Mouse (Mus musculus) kidney, adult 2 months (tissue): ENCODE data around the gene Fzd4. TPM values are rescaled to one million over a fixed set of nuclear protein-coding genes. Genes with fewer than 3 reads are reported as not detected.

Source experiments
- DNase-seq: peaks from one replicate; pipeline ENCODE4 v3.0.0; 2021
- H3K27ac ChIP-seq: fragments of 200-500 bp; 2 replicates; pipeline ENCODE4 v1.5.1; 2012; ENCODE audit warnings: low read depth, low read length, control low read depth, inconsistent platforms; ENCODE audit not compliant: insufficient read depth
- H3K27me3 ChIP-seq: fragments of 200-500 bp; replicated peaks from 2 replicates; pipeline ENCODE4 v1.6.1; 2012; ENCODE audit warnings: mild to moderate bottlenecking, moderate library complexity, low read length, inconsistent platforms; ENCODE audit not compliant: control insufficient read depth, insufficient read depth
- H3K36me3 ChIP-seq: fragments of 200-500 bp; 2 replicates; pipeline ENCODE4 v1.6.1; 2012; ENCODE audit warnings: mild to moderate bottlenecking, moderate library complexity, low read length, inconsistent platforms; ENCODE audit not compliant: control insufficient read depth, insufficient read depth
- H3K4me1 ChIP-seq: fragments of 200-500 bp; 2 replicates; pipeline ENCODE4 v1.6.1; 2011; ENCODE audit warnings: low read length; ENCODE audit not compliant: control insufficient read depth, insufficient read depth
- H3K4me3 ChIP-seq: fragments of 200-500 bp; 2 replicates; pipeline ENCODE4 v1.5.1; 2011; ENCODE audit warnings: mild to moderate bottlenecking, low read depth, low read length, control low read depth; ENCODE audit not compliant: insufficient read depth
- CTCF ChIP-seq: fragments of 200-500 bp; conservative IDR thresholded peaks from 2 replicates; pipeline ENCODE4 v1.5.1; 2011; ENCODE audit warnings: low read depth, mild to moderate bottlenecking, control low read depth, low read length, moderate library complexity, mixed read lengths; ENCODE audit not compliant: insufficient read depth, insufficient read length
- POLR2A ChIP-seq: fragments of 200-500 bp; IDR thresholded peaks from one replicate; pipeline ENCODE4 v1.6.1; 2011; ENCODE audit warnings: low read depth, low read length, control low read depth
- WGBS: fragments of 180-500 bp; shearing (Covaris S2); methylation state at CpG from one replicate; pipeline ENCODE4 v1.1.7; 2018; 5-methylcytosine and 5-hydroxymethylcytosine counted together
- polyA plus RNA-seq: library from polyadenylated mRNA; depleted of rRNA; stranded (reverse); fragments of >200 nt; gene quantifications from 2 replicates; pipeline ENCODE4 v1.2.3, GENCODE M21; 2012

Fzd4 gene
- polyA plus RNA-seq, 1 experiment = 28.7 TPM

DNA sequence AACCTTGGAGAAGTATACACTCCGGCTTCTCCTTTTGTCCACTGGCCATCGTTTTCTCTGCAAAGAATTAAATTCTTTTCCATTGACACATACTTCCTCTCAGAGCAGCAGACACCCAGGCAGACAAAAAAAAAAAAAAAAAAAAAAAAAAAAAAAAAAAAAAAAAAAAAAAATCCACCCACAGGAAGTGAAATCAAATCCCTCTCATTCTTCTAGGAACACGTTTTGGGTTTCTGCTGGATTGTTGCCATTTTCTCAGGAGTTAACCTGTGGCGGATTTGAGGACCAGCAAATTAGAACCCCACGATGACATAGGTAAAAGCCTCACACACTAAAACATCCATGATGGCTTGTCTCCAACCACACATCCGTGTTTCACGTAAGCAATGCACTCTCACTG is 37.1 kb downstream of the Fzd4 start:
- TF ChIP-seq POLR2A (no peak), CTCF (no peak)
- no peaks in the 10 kb centered on the region for H3K27me3 ChIP-seq
- 52% methylated on average over 7 of the region's 7 CpGs for WGBS
- H3K27ac ChIP-seq = no peak overlapping the region
- DNase-seq = no peak
- H3K4me3 ChIP-seq = no peak overlapping the region
- H3K4me1 ChIP-seq = peaks cover 9% of the 10 kb centered on the region; the same call in 1 of the 2 replicates
- H3K36me3 ChIP-seq = no peaks in the 10 kb centered on the region

DNA sequence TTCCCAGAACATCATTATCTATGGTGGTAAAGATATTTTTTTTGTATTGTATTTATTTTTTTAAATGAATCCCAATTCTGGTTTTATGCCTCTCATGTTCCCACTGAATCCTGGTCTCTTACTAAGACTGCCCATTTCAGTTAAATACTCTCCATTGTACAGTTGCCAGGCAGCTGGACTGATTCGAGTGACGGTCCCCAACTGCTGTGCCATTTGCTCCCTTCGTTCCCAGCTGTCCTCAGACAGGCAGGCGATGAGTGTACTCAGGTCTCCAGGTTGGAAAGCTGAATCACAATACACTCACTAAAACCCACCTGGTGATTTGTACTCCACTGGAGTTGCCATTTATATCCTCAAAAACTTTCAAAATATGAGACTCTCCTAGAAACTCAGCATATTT is 38.1 kb downstream of the Fzd4 start:
- DNase-seq = no peak
- peaks cover 4% of the 10 kb centered on the region; the same call in 1 of the 2 replicates for H3K4me1 ChIP-seq
- 84% methylated on average over 4 of the region's 4 CpGs for WGBS
- TF ChIP-seq POLR2A (no peak), CTCF (no peak)
- no peaks in the 10 kb centered on the region for H3K27me3 ChIP-seq
- H3K27ac ChIP-seq = no peak overlapping the region
- H3K4me3 ChIP-seq = no peak overlapping the region
- no peaks in the 10 kb centered on the region for H3K36me3 ChIP-seq

DNA sequence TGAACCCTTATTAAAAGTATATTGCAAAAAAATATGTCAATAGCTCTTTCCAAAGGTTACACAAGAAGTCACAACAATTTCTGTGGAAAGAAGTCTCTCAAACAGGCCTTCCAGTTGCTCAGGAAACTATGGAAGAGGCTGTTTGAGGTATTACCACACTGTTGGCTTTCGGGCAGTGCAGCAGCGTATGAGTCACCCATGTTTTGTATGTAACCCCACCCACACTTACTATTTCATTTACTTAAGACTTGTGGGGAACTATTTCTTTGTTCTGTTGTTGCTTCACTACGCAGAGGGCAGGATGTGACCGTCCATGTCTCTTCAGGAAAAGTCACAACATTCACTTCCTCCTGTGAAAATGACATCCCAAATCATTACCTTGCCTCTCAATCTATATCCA is 41.0 kb downstream of the Fzd4 start:
- H3K4me1 ChIP-seq = peaks cover 3% of the 10 kb centered on the region
- H3K36me3 ChIP-seq = no peaks in the 10 kb centered on the region
- TF ChIP-seq POLR2A (no peak), CTCF (no peak)
- H3K27ac ChIP-seq = no peak overlapping the region
- H3K27me3 ChIP-seq = no peaks in the 10 kb centered on the region
- DNase-seq = no peak
- 75% methylated on average over 4 of the region's 4 CpGs for WGBS
- H3K4me3 ChIP-seq = no peak overlapping the region

DNA sequence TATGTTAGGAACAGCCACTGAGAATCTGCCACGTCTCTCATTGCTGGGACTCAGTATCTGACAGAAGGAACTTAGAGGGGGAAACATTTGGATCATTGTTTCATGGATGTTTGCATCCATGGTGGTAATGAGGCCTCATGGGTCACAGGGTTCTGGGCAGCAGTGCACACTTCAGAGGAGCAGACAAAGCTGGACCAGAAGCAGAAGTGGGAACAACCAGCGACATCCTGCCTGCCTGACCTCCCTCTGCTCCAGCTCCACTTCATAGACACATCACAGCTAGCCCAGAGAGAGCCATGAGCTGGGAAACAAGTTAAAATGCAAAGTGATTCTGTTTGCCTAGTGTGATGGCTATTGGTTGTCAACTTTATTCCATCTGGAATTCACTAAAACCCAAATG is 46.2 kb downstream of the Fzd4 start:
- TF ChIP-seq POLR2A = no peak
- no peak for TF ChIP-seq CTCF
- 78% methylated on average over 2 of the region's 2 CpGs for WGBS

DNA sequence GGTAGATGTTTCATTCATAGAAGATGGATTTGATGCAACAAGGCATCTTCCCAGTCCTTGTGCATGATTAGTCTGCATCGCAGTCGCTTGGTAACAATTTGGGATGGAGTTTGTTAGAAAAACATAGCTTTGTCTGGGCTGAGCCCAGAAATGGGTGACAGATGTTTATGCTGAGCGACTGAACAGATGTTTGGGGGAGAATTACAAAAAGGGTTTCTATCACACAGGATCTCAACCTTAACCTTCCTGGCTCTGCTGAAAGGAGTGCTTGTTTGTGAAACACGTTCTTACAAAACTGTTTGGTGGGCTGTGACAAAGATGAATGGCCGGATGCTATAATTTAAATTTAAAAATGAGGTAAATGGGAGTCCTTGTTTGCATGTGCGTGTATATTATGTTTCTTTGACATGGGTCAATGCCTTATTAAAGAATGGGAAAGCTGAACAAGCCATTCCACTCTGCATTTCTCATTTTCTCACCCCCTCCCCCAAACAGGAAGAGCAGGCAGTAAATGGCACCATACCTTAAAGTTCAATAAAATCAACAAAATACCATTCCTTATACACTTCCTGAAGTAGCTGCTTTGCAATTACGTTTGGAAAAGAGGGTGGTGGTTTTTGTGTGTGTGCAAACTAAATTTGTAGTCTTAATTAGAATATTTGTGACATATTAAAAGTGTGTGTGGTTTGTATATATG is 52.4 kb downstream of the Fzd4 start:
- no peak for DNase-seq
- H3K27me3 ChIP-seq = no peaks in the 10 kb centered on the region
- TF ChIP-seq POLR2A (no peak), CTCF (no peak)
- no peak overlapping the region for H3K4me3 ChIP-seq
- H3K36me3 ChIP-seq = no peaks in the 10 kb centered on the region
- no peak overlapping the region for H3K27ac ChIP-seq
- 40% methylated on average over 7 of the region's 7 CpGs for WGBS
- no peaks in the 10 kb centered on the region for H3K4me1 ChIP-seq

More for the DNA sequence above, 46.2 kb downstream of the Fzd4 start:
- Histone ChIP-seq H3K36me3 (no peaks in the 10 kb centered on the region), H3K27ac (no peak overlapping the region), H3K4me1 (peaks cover 3% of the 10 kb centered on the region), H3K4me3 (no peak overlapping the region), H3K27me3 (no peaks in the 10 kb centered on the region)
- no peak for DNase-seq

DNA sequence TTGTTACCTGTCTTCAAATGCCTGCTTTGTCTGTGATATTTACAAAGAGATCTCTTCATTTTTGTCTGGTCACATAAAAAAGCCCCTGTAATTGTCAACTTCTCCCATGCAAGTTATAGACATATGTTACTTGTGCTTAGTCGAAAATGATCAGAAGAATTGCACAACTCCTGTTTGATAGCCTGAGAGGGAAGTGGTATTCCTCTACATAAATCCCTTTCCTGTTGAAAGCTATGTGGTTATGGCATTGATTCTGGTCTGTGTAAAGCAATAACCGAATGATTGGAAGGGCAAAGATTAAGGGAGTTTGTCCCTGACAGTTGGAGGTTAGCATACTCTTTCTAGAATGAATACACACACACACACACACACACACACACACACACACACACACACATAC is 55.5 kb downstream of the Fzd4 start:
- no peak for DNase-seq
- TF ChIP-seq CTCF (no peak), POLR2A (no peak)
- Histone ChIP-seq H3K4me1 (peaks cover 5% of the 10 kb centered on the region; the same call in 1 of the 2 replicates), H3K27me3 (no peaks in the 10 kb centered on the region), H3K27ac (no peak overlapping the region), H3K36me3 (no peaks in the 10 kb centered on the region), H3K4me3 (no peak overlapping the region)
- 91% methylated on average over 2 of the region's 2 CpGs for WGBS

DNA sequence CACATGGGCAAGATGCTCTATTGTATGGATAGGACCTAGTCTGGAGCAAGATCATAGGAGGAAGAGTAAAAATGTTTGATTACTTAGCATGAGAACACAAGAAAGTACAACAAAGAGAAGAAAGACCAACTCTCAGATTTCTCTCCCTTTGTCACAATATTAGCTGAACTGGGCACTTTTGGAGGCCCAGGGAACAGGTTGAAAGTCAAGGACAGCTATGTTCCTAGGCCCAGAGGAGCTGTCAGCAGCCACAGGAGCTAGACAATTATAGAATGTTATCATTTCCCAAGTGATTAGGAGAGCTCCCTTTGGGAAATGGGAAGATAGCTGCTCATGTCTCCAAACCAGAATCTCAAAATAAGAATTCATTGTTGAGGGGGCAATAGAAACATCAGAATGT is 56.8 kb downstream of the Fzd4 start:
- Histone ChIP-seq H3K4me3 (no peak overlapping the region), H3K4me1 (peaks cover 5% of the 10 kb centered on the region; the same call in 1 of the 2 replicates), H3K36me3 (no peaks in the 10 kb centered on the region), H3K27ac (no peak overlapping the region), H3K27me3 (no peaks in the 10 kb centered on the region)
- DNase-seq = no peak
- TF ChIP-seq CTCF (no peak), POLR2A (no peak)
